Mouse (Mus musculus): ENCODE data around the gene Bicd2. TPM values are rescaled to one million over a fixed set of nuclear protein-coding genes. Genes with fewer than 3 reads are reported as not detected.
A peak's percentile ranks its signal among the peaks of the same experiment; 100 is the strongest.

The Bicd2 gene
- polyA plus RNA-seq, 1 experiment from 2014 or later = 24.2 TPM

GRCm38 (mm10) chr13:49407795-49408194 lies 66.4 kb downstream of the Bicd2 start:
- Histone ChIP-seq H3K4me3 (ENCODE audit: low read depth, low read length) (no peak overlapping the region), H3K4me1 (ENCODE audit: control insufficient read depth, insufficient read depth, low read length) (no peaks in the 10 kb centered on the region), H3K9me3 (ENCODE audit: control insufficient read depth, low read depth, low read length) (no peaks in the 10 kb centered on the region), H3K27ac (ENCODE audit: low read length) (no peak overlapping the region), H3K36me3 (ENCODE audit: control insufficient read depth, insufficient read depth, low read length) (no peaks in the 10 kb centered on the region), H3K27me3 (ENCODE audit: control insufficient read depth, insufficient read depth, low read length) (no peaks in the 10 kb centered on the region), H3K9ac (replicated peaks; ENCODE audit: low read depth, low read length) (no peak overlapping the region), H3K4me2 (replicated peaks; ENCODE audit: low read depth, low read length) (no peak overlapping the region)
- no peak for ATAC-seq (ENCODE audit: insufficient number of reproducible peaks, insufficient read depth, low FRiP score, low read depth)

- H3K4me2 ChIP-seq (replicated peaks; ENCODE audit: low read depth, low read length) = peak within 1 kb of the TSS; percentile 91
- peak within 1 kb of the TSS; percentile 76 for H3K9ac ChIP-seq (replicated peaks; ENCODE audit: low read depth, low read length)
- peaks cover 14% of the 10 kb centered on the region for H3K4me1 ChIP-seq (ENCODE audit: control insufficient read depth, insufficient read depth, low read length)
- H3K36me3 ChIP-seq (ENCODE audit: control insufficient read depth, insufficient read depth, low read length) = no peaks in the 10 kb centered on the region
- under 1% methylated on average over 69 of the region's 69 CpGs for WGBS
- peak within 1 kb of the TSS; percentile 83; the same call in 1 of the 2 replicates for H3K27ac ChIP-seq (ENCODE audit: low read length)
- H3K9me3 ChIP-seq (ENCODE audit: control insufficient read depth, low read depth, low read length) = no peaks in the 10 kb centered on the region
- peak; percentile 99 for ATAC-seq (ENCODE audit: insufficient number of reproducible peaks, insufficient read depth, low FRiP score, low read depth)
- no peaks in the 10 kb centered on the region for H3K27me3 ChIP-seq (ENCODE audit: control insufficient read depth, insufficient read depth, low read length)
- H3K4me3 ChIP-seq (ENCODE audit: low read depth, low read length) = peak within 1 kb of the TSS; percentile 87
Observed at GRCm38 (mm10) chr13:49420754-49421605, 79.6 kb downstream of the Bicd2 start, which contains the start of gene Ippk. TSS of gene Ippk (plus strand) at chr13:49421249.

GRCm38 (mm10) chr13:49421606-49421917 lies 80.2 kb downstream of the Bicd2 start:
- H3K4me1 ChIP-seq (ENCODE audit: control insufficient read depth, insufficient read depth, low read length) = peaks cover 14% of the 10 kb centered on the region
- WGBS = 0% methylated on average over 15 of the region's 15 CpGs
- no peaks in the 10 kb centered on the region for H3K27me3 ChIP-seq (ENCODE audit: control insufficient read depth, insufficient read depth, low read length)
- peak overlapping the region; percentile 76 for H3K9ac ChIP-seq (replicated peaks; ENCODE audit: low read depth, low read length)
- H3K4me3 ChIP-seq (ENCODE audit: low read depth, low read length) = peak overlapping the region; percentile 87
- peak overlapping the region; percentile 91 for H3K4me2 ChIP-seq (replicated peaks; ENCODE audit: low read depth, low read length)
- H3K27ac ChIP-seq (ENCODE audit: low read length) = peak overlapping the region; percentile 44; the same call in 1 of the 2 replicates
- no peak; the same call in 1 of the 2 replicates for ATAC-seq (ENCODE audit: insufficient number of reproducible peaks, insufficient read depth, low FRiP score, low read depth)
- no peaks in the 10 kb centered on the region for H3K9me3 ChIP-seq (ENCODE audit: control insufficient read depth, low read depth, low read length)
- H3K36me3 ChIP-seq (ENCODE audit: control insufficient read depth, insufficient read depth, low read length) = no peaks in the 10 kb centered on the region

- Histone ChIP-seq H3K36me3 (ENCODE audit: control insufficient read depth, insufficient read depth, low read length) (no peaks in the 10 kb centered on the region), H3K9ac (replicated peaks; ENCODE audit: low read depth, low read length) (peak overlapping the region; percentile 76), H3K4me3 (ENCODE audit: low read depth, low read length) (peak overlapping the region; percentile 87), H3K4me2 (replicated peaks; ENCODE audit: low read depth, low read length) (peak overlapping the region; percentile 91), H3K27me3 (ENCODE audit: control insufficient read depth, insufficient read depth, low read length) (no peaks in the 10 kb centered on the region), H3K27ac (ENCODE audit: low read length) (no peak overlapping the region), H3K4me1 (ENCODE audit: control insufficient read depth, insufficient read depth, low read length) (peaks cover 14% of the 10 kb centered on the region), H3K9me3 (ENCODE audit: control insufficient read depth, low read depth, low read length) (no peaks in the 10 kb centered on the region)
- WGBS = 21% methylated on average over 4 of the region's 4 CpGs
- no peak for ATAC-seq (ENCODE audit: insufficient number of reproducible peaks, insufficient read depth, low FRiP score, low read depth)
Observed at GRCm38 (mm10) chr13:49421959-49422358, 80.6 kb downstream of the Bicd2 start.

- 81% methylated on average over 3 of the region's 3 CpGs for WGBS
- no peak overlapping the region for H3K27ac ChIP-seq (ENCODE audit: low read length)
- H3K4me2 ChIP-seq (replicated peaks; ENCODE audit: low read depth, low read length) = no peak overlapping the region
- no peaks in the 10 kb centered on the region for H3K9me3 ChIP-seq (ENCODE audit: control insufficient read depth, low read depth, low read length)
- H3K9ac ChIP-seq (replicated peaks; ENCODE audit: low read depth, low read length) = no peak overlapping the region
- H3K27me3 ChIP-seq (ENCODE audit: control insufficient read depth, insufficient read depth, low read length) = no peaks in the 10 kb centered on the region
- peaks cover 14% of the 10 kb centered on the region for H3K4me1 ChIP-seq (ENCODE audit: control insufficient read depth, insufficient read depth, low read length)
- H3K36me3 ChIP-seq (ENCODE audit: control insufficient read depth, insufficient read depth, low read length) = no peaks in the 10 kb centered on the region
- H3K4me3 ChIP-seq (ENCODE audit: low read depth, low read length) = no peak overlapping the region
- no peak for ATAC-seq (ENCODE audit: insufficient number of reproducible peaks, insufficient read depth, low FRiP score, low read depth)
Observed at GRCm38 (mm10) chr13:49426736-49427135, 85.4 kb downstream of the Bicd2 start.

- Histone ChIP-seq H3K9me3 (ENCODE audit: control insufficient read depth, low read depth, low read length) (no peaks in the 10 kb centered on the region), H3K27me3 (ENCODE audit: control insufficient read depth, insufficient read depth, low read length) (no peaks in the 10 kb centered on the region), H3K4me2 (replicated peaks; ENCODE audit: low read depth, low read length) (no peak overlapping the region), H3K27ac (ENCODE audit: low read length) (no peak overlapping the region), H3K4me3 (ENCODE audit: low read depth, low read length) (no peak overlapping the region), H3K9ac (replicated peaks; ENCODE audit: low read depth, low read length) (no peak overlapping the region), H3K4me1 (ENCODE audit: control insufficient read depth, insufficient read depth, low read length) (no peaks in the 10 kb centered on the region), H3K36me3 (ENCODE audit: control insufficient read depth, insufficient read depth, low read length) (0 out of 2 replicates have a peak, but pooled peaks cover 7% of the 10 kb centered on the region)
- no peak for ATAC-seq (ENCODE audit: insufficient number of reproducible peaks, insufficient read depth, low FRiP score, low read depth)
- 88% methylated on average over 1 of the region's 1 CpGs for WGBS
Observed at GRCm38 (mm10) chr13:49428042-49428675, 86.8 kb downstream of the Bicd2 start.

GRCm38 (mm10) chr13:49430529-49430928 lies 89.1 kb downstream of the Bicd2 start:
- no peak overlapping the region for H3K4me3 ChIP-seq (ENCODE audit: low read depth, low read length)
- H3K36me3 ChIP-seq (ENCODE audit: control insufficient read depth, insufficient read depth, low read length) = peaks cover 12% of the 10 kb centered on the region; the same call in 1 of the 2 replicates
- ATAC-seq (ENCODE audit: insufficient number of reproducible peaks, insufficient read depth, low FRiP score, low read depth) = no peak
- H3K27me3 ChIP-seq (ENCODE audit: control insufficient read depth, insufficient read depth, low read length) = no peaks in the 10 kb centered on the region
- no peak overlapping the region for H3K27ac ChIP-seq (ENCODE audit: low read length)
- no peaks in the 10 kb centered on the region for H3K9me3 ChIP-seq (ENCODE audit: control insufficient read depth, low read depth, low read length)
- no peaks in the 10 kb centered on the region for H3K4me1 ChIP-seq (ENCODE audit: control insufficient read depth, insufficient read depth, low read length)
- no peak overlapping the region for H3K4me2 ChIP-seq (replicated peaks; ENCODE audit: low read depth, low read length)
- WGBS = 44% methylated on average over 4 of the region's 4 CpGs
- H3K9ac ChIP-seq (replicated peaks; ENCODE audit: low read depth, low read length) = no peak overlapping the region

GRCm38 (mm10) chr13:49433268-49434029 lies 92.1 kb downstream of the Bicd2 start:
- Histone ChIP-seq H3K4me2 (replicated peaks; ENCODE audit: low read depth, low read length) (no peak overlapping the region), H3K9me3 (ENCODE audit: control insufficient read depth, low read depth, low read length) (no peaks in the 10 kb centered on the region), H3K9ac (replicated peaks; ENCODE audit: low read depth, low read length) (no peak overlapping the region), H3K36me3 (ENCODE audit: control insufficient read depth, insufficient read depth, low read length) (peaks cover 18% of the 10 kb centered on the region; the same call in 1 of the 2 replicates), H3K4me1 (ENCODE audit: control insufficient read depth, insufficient read depth, low read length) (no peaks in the 10 kb centered on the region), H3K27me3 (ENCODE audit: control insufficient read depth, insufficient read depth, low read length) (no peaks in the 10 kb centered on the region), H3K4me3 (ENCODE audit: low read depth, low read length) (no peak overlapping the region), H3K27ac (ENCODE audit: low read length) (no peak overlapping the region)
- ATAC-seq (ENCODE audit: insufficient number of reproducible peaks, insufficient read depth, low FRiP score, low read depth) = no peak
- 88% methylated on average over 2 of the region's 2 CpGs for WGBS

Data from stomach, embryonic 14.5 days (tissue).